Mouse (Mus musculus) left cerebral cortex, adult 2 months (tissue): ENCODE data around the gene Hp. TPM values are rescaled to one million over a fixed set of nuclear protein-coding genes. Genes with fewer than 3 reads are reported as not detected.

Experiments
- DNase-seq, 2 experiments: peaks; one replicate each; pipeline ENCODE4 v3.0.0; 2021 to 2022; ENCODE audit warnings: low spot score in 2 of 2, mixed read lengths in 1 of 2; ENCODE audit errors: extremely low spot score in 1 of 2
- H3K27ac ChIP-seq: fragments of 200-600 bp; 2 replicates; pipeline ENCODE4 v1.8.1; 2022
- H3K4me3 ChIP-seq: fragments of 200-600 bp; 2 replicates; pipeline ENCODE4 v1.8.1; 2022
- CTCF ChIP-seq: fragments of 200-600 bp; IDR thresholded peaks from 2 replicates; pipeline ENCODE4 v1.8.1; 2022; ENCODE audit warnings: antibody characterized with exemption, mild to moderate bottlenecking, moderate library complexity
- intact Hi-C: fragments of 180-260 bp; cut with DNase I; formaldehyde crosslinking; loops from one replicate; pipeline ENCODE4 v1.15.1; 2025
- total RNA-seq, 2 experiments: library from RNA; stranded (reverse); gene quantifications; 2 replicates each; pipeline ENCODE4 v1.2.3; 2021

Gene Hp
- total RNA-seq, 2 experiments from 2014 or later = not detected

DNA sequence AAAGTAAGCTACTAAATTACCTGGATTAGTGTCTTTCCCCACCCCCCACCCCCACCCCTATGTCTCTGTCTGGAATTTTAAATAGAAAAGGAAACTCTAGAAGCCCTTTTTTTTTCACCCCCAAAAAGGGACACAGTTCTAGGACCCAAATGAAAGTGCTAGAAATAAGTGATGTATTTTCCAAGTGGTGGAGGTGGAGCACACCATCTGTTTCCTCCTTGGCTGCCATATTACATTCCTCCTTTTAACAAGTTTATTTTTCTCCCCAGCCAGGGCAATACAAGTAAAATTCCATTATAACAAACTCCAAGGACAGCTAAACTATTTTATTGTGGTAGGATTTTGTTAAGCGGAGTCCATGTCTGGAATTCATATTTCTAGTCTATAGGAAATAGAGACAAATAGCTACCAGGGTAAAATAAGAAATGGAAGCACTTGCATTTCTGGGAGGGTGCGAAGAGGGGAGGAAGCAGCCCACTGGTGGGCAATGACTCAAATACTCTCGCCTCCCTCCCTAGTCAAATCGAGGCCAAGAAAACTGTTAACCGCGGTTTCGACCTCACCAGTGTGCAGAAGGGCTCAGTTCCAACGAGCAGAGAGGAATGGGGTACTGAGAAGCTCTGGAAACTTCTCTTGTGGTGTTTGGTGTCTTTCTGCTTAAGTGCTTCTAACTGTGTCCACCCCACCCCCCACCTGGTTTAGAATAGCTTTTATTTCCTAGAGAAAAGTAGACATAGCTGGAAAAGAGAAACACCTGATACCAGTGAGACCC, 36.0 kb downstream of the Hp start:
- Histone ChIP-seq H3K27ac (peak overlapping the region; percentile 85), H3K4me3 (no peak overlapping the region)
- no peak for DNase-seq
- TF ChIP-seq CTCF = no peak
- intact Hi-C loops = loop anchor here (2.0 kb wide), 2 partner anchors 48 to 180 kb away; partner anchors contain the start of gene Pmfbp1

- DNase-seq = no peak
- Histone ChIP-seq H3K4me3 (no peak overlapping the region), H3K27ac (peak overlapping the region; percentile 85)
- intact Hi-C loops = loop anchor here (2.0 kb wide), 2 partner anchors 47 to 179 kb away; partner anchors contain the start of gene Pmfbp1
- no peak for TF ChIP-seq CTCF
Observed at GRCm38 (mm10) chr8:109542165-109542564, 36.8 kb downstream of the Hp start.

- Histone ChIP-seq H3K27ac (no peak overlapping the region), H3K4me3 (no peak overlapping the region)
- peak; percentile 80 to 88 for DNase-seq
- peak; percentile 85 for TF ChIP-seq CTCF
- intact Hi-C loops = loop anchor here (2.0 to 10.0 kb wide), 4 partner anchors 120 to 1719 kb away; no protein-coding TSS in a partner anchor
Observed at GRCm38 (mm10) chr8:109536703-109537102, 42.3 kb downstream of the Hp start.

DNA sequence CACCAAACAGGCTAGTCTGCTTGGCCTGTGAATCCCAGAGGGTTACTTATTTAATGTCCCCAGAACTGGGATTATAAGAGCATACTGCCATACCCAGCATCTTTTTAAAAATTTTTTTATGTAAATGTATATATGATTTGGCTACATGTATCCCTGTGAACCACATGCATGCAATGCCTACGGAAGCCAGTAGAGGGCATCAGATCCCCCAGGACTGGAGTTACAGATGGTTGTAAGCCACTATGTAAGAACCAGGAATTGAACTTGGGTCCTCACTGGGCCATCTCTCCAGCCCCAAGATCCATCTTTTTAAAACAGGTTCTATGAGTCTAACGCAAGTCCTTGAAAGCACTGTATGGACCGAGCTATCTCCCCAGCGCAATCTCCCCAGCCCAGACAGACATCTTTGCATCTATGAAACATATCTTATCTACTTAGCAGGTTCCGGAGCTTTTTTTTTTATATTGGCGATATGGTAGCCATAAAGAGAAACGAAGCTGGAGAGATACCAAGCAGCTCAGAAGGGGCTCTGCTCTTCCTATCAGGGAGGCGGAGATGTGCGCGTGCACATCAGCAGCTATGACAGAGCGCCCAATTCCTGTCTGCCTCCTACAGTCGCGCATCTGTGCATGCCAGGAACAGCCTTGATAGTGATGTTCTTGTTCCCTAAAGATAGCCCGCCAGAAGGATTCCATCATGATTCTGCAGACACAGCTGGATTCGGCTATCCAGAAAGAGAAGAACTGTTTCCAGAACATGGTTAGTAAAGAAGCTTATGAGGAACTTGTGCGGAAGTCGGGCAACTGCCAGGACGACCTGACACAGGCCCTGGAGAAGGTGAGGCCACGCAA, 43.6 kb downstream of the Hp start:
- TF ChIP-seq CTCF = peak; percentile 60
- intact Hi-C loops = loop anchor here (5.0 to 10.0 kb wide), 3 partner anchors 648 to 1718 kb away; no protein-coding TSS in a partner anchor
- H3K4me3 ChIP-seq = no peak overlapping the region
- DNase-seq = peak in 1 of 2 experiments; percentile 37
- H3K27ac ChIP-seq = no peak overlapping the region

Other genes starting within 250 kb of the Hp start
- under 1 TPM; 0.32 to 0.42 TPM for gene Pmfbp1, start 85.1 kb downstream of the Hp start, total RNA-seq
- gene Dhx38, start 13.3 kb downstream of the Hp start, total RNA-seq = 10 to 100 TPM; 31.0 to 31.1 TPM
- 10 to 100 TPM; 14.8 to 16.2 TPM for gene Txnl4b, start 13.3 kb downstream of the Hp start, total RNA-seq
- 10 to 100 TPM; 14.0 to 18.6 TPM for gene Dhodh, start 29.5 kb upstream of the Hp start, total RNA-seq
- gene Pkd1l3, start 35.3 kb upstream of the Hp start, total RNA-seq = under 1 TPM; 0.68 to 0.91 TPM
- 10 to 100 TPM; 70.0 to 72.1 TPM for gene Ist1, start 114.1 kb upstream of the Hp start, total RNA-seq
- 10 to 100 TPM; 41.7 to 46.5 TPM for gene Zfp821, start 126.4 kb upstream of the Hp start, total RNA-seq
- 10 to 100 TPM; 34.8 to 39.1 TPM for gene Atxn1l, start 158.6 kb upstream of the Hp start, total RNA-seq
- 10 to 100 TPM; 80.8 to 85.0 TPM for gene Ap1g1, start 199.4 kb upstream of the Hp start, total RNA-seq